Mouse (Mus musculus) limb, embryonic 15.5 days (tissue): ENCODE measurements at regions not wholly inside any gene's neighbourhood (a gene's known extent, or its start where the extent isn't known, plus 50 kb on each side); places are given as distances from the start of the nearest gene placed in this dataset.

Experiments
- ATAC-seq: fragments of 200-750 bp; cut with Nextera tagmentation; 2 replicates; pipeline ENCODE4 v1.8.0; 2017; ENCODE audit warnings: low read depth, moderate TSS enrichment; ENCODE audit not compliant: insufficient number of reproducible peaks, low FRiP score, low TSS enrichment
- H3K27ac ChIP-seq: fragments of 300-500 bp; sonication (generic); 2 replicates; pipeline ENCODE4 v1.5.1; 2015; ENCODE audit warnings: moderate library complexity, mild to moderate bottlenecking, inconsistent platforms
- H3K27me3 ChIP-seq: fragments of 300-500 bp; sonication (generic); 2 replicates; pipeline ENCODE4 v1.6.1; 2015; ENCODE audit warnings: inconsistent platforms
- H3K36me3 ChIP-seq: fragments of 300-500 bp; sonication (generic); 2 replicates; pipeline ENCODE4 v1.6.1; 2015; ENCODE audit warnings: inconsistent platforms
- H3K4me1 ChIP-seq: fragments of 300-500 bp; sonication (generic); 2 replicates; pipeline ENCODE4 v1.6.1; 2015; ENCODE audit warnings: inconsistent platforms
- H3K4me2 ChIP-seq: fragments of 300-500 bp; sonication (generic); 2 replicates; pipeline ENCODE4 v1.6.1; 2015; ENCODE audit warnings: mild to moderate bottlenecking, inconsistent platforms
- H3K4me3 ChIP-seq: fragments of 300-500 bp; sonication (generic); 2 replicates; pipeline ENCODE4 v1.5.1; 2015; ENCODE audit warnings: mild to moderate bottlenecking, inconsistent platforms
- H3K9ac ChIP-seq: fragments of 300-500 bp; sonication (generic); 2 replicates; pipeline ENCODE4 v1.6.1; 2015; ENCODE audit warnings: inconsistent platforms
- H3K9me3 ChIP-seq: fragments of 300-500 bp; sonication (generic); 2 replicates; pipeline ENCODE4 v1.6.1; 2016; ENCODE audit warnings: inconsistent platforms
- WGBS: fragments of 180-500 bp; shearing (Covaris S2); methylation state at CpG from one replicate; pipeline ENCODE4 v1.1.7; 2015; 5-methylcytosine and 5-hydroxymethylcytosine counted together

DNA sequence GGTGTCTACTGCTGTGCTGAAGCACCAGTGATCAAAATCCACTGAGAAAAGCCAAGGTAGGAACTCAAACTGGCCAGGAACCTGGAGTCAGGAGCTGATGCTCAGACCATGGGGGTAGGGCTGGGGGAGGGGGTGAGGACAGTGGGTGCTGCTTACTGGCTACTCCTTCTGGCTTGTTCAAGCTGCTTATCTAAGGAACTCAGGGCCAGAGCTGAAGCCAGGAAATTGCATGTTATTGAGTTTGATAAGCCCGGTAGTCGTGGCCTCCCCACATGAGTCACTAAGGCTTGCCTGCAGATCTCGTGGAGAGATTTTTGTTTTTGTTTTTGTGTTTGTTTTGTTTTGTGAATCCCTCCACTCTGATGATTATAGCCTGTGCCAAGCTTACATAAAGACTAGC lies 65.9 kb downstream of the Tmem215 start:
- Histone ChIP-seq H3K4me3 (no peak overlapping the region), H3K36me3 (no peaks in the 10 kb centered on the region), H3K9ac (no peak overlapping the region), H3K27me3 (no peaks in the 10 kb centered on the region), H3K4me2 (no peak overlapping the region), H3K27ac (no peak overlapping the region), H3K9me3 (no peaks in the 10 kb centered on the region), H3K4me1 (no peaks in the 10 kb centered on the region)
- 73% methylated on average over 3 of the region's 3 CpGs for WGBS
- no peak for ATAC-seq

DNA sequence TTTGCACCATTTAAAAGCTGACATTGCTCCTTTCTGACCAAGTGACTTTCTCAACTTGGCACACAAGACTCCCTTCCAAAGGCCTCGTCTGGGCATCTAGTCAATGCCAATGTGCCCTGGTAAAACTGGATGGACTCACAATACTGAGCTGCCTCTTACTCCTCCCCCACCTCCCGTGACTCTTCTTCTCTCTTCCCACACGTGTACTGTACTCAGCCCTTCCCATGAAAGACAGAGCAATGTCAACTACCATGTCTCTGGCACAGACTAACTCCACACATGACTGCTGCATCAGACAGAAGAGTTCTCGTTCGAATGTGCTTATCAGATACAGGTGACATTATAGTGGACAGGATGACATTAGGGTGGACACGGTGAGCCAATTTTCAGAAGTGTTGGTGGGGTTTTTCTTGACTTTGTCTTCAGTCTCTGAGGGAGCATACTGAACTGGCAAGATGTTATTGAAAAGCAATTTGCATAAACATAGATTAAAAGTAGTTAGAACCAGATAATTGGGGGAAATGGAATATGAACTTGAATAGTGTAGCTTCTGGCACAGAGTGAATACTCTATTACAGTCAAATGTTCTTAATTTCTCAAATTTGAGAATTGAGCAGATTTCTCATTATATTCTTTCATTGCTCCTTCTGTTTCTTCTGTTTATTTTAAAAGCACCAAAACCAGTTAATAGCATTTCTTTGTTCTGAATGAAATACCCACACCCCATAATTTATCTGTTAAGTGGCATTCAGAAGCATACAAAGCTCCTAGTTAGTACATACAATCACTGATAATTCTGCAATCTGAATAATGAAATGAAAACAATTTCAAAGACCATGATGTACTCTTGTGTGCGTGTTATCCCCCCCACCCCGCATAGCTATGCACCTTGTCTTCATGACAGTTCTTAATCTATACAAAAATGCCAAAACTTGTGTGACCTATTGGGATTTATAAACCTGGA lies 71.4 kb downstream of the Tmem215 start:
- ATAC-seq, result no peak
- H3K36me3 ChIP-seq, result no peaks in the 10 kb centered on the region
- 82% methylated on average over 8 of the region's 8 CpGs for whole genome bisulfite sequencing

DNA sequence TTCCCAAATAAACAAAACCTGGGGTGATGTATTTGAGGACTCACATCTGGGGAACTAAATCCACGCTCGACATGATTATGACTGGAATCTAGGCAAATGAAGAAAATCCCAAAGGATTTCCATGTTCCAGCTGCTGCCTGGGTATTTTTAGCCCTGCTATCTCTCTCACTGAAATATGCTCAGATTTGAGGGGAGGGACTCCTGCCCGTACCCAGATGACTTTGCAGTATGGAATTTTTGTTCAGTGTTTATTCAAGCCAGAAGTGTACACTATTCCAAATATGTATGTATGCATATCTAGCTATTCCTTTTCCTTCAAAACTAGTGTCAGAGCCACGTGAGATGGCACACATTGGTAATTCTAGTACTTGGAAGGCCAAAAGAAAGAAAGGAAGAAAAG lies 72.1 kb downstream of the Tmem215 start:
- Histone ChIP-seq H3K27ac (no peak overlapping the region), H3K4me3 (no peak overlapping the region), H3K9ac (no peak overlapping the region), H3K4me1 (no peaks in the 10 kb centered on the region), H3K4me2 (no peak overlapping the region), H3K9me3 (no peaks in the 10 kb centered on the region), H3K36me3 (no peaks in the 10 kb centered on the region), H3K27me3 (no peaks in the 10 kb centered on the region)
- WGBS, result 52% methylated on average over 4 of the region's 4 CpGs
- ATAC-seq, result no peak

More for the DNA sequence above, 71.4 kb downstream of the Tmem215 start:
- Histone ChIP-seq H3K27ac (no peak overlapping the region), H3K27me3 (no peaks in the 10 kb centered on the region), H3K4me3 (no peak overlapping the region), H3K9me3 (no peaks in the 10 kb centered on the region), H3K9ac (no peak overlapping the region), H3K4me2 (no peak overlapping the region), H3K4me1 (no peaks in the 10 kb centered on the region)

DNA sequence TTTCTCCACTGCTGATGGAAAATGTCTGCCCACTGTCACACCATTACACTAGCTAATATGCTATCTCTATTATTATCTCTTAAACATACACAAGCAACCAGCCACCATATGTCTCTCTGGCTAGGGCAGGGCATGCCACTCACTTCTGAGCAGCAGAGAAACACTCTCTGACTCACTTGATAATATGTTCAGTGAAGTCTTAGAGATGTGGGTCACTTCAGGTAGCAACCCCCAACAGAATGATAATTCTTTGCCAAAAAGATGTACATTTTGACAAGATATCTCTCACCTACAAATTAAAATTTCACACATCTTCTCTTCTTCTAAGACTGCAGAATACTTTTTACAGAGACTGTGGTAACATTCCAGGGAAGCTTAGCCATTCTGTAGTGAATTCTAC lies 72.8 kb downstream of the Tmem215 start:
- H3K36me3 ChIP-seq, result no peaks in the 10 kb centered on the region
- H3K9me3 ChIP-seq, result no peaks in the 10 kb centered on the region
- H3K27ac ChIP-seq, result no peak overlapping the region
- H3K4me3 ChIP-seq, result no peak overlapping the region
- H3K4me1 ChIP-seq, result no peaks in the 10 kb centered on the region
- H3K27me3 ChIP-seq, result no peaks in the 10 kb centered on the region
- no peak for ATAC-seq
- H3K4me2 ChIP-seq, result no peak overlapping the region
- no peak overlapping the region for H3K9ac ChIP-seq

DNA sequence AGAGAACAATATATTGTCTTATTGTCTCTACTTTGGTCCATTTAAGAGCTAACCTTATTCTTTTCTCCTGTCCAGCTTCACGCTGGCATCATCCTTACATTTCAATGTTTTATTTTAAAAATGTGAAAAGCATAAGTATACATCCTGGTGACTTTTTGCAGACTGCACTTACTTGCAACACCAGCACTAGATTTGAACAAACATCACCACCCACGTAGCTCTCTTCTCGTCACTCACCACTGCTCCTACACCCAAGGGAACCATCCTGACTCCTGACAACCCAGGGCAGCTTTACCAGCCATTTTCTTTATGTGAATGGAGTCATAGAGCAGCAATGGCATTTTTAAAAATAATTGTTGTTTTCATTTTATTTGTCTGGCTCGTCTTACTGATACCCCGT lies 73.7 kb downstream of the Tmem215 start:
- Histone ChIP-seq H3K4me2 (no peak overlapping the region), H3K4me1 (no peaks in the 10 kb centered on the region), H3K9ac (no peak overlapping the region), H3K4me3 (no peak overlapping the region), H3K9me3 (no peaks in the 10 kb centered on the region), H3K36me3 (no peaks in the 10 kb centered on the region), H3K27me3 (no peaks in the 10 kb centered on the region), H3K27ac (no peak overlapping the region)
- WGBS, result 78% methylated on average over 5 of the region's 5 CpGs
- ATAC-seq, result no peak

DNA sequence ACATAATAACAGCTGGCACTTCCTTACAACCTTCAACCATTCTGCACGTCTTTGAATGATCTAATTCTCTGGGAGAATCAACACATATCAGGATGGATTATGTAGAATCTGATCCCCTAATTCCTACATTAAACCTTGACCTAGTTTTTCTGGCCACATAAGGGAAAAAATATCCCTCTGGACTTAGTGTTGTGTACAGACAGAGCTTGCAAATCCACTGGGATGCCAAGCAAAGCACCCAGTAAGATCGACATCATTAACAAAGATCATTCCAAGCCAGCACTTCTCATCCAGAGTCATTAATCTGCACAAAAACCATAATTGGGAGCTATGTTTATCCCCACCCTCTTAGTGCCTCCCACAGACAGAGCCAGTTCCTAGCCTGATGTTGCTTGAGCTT lies 87.8 kb downstream of the Tmem215 start:
- Histone ChIP-seq H3K4me1 (no peaks in the 10 kb centered on the region), H3K27me3 (no peaks in the 10 kb centered on the region), H3K27ac (no peak overlapping the region), H3K36me3 (no peaks in the 10 kb centered on the region), H3K9ac (no peak overlapping the region), H3K4me3 (no peak overlapping the region), H3K9me3 (no peaks in the 10 kb centered on the region), H3K4me2 (no peak overlapping the region)
- ATAC-seq, result no peak
- WGBS, result 64% methylated on average over 2 of the region's 2 CpGs

DNA sequence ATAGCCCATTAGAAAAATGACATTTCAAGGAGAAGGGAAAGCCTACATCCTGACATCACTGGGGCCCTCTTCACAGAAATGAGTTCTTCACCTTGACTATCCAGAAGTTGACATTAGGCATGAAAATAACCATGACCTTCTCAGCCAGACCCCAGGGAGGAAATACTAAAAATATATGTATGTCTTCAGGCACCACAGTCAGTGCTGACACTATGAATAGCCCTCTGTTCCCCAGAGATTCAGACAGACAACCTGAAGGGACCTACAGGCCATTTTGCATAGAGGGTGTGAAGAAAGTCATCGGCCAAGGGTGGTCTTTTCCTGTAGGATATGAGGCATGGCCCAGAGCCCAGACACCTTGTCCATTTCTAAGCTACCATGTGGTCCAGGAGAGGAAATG lies 101.3 kb downstream of the Tmem215 start:
- no peaks in the 10 kb centered on the region for H3K36me3 ChIP-seq
- no peak overlapping the region for H3K4me3 ChIP-seq
- H3K9ac ChIP-seq, result no peak overlapping the region
- no peak overlapping the region for H3K27ac ChIP-seq
- ATAC-seq, result no peak
- no peak overlapping the region for H3K4me2 ChIP-seq
- no peaks in the 10 kb centered on the region for H3K27me3 ChIP-seq
- H3K4me1 ChIP-seq, result no peaks in the 10 kb centered on the region
- 77% methylated on average over 1 of the region's 1 CpGs for WGBS
- H3K9me3 ChIP-seq, result no peaks in the 10 kb centered on the region

DNA sequence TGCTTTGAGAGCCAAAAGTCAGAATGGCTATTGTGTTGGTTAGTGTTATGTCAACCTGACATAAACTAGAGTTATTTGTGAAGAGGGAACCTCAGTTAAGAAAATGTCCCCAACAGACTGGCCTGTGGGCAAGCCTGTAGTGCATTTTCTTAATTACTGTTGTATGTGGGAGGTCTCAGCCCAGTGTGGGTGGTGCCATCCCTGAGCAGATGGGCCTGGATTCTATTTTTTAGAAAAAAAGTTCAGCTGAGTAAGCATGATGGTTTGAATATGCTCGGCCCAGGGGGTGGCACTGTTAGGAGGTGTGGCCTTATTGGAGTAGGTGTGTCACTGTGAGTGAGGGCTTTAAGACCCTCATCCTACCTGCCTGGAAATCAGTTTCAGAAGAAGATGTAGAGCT lies 104.0 kb downstream of the Tmem215 start:
- Histone ChIP-seq H3K9me3 (no peaks in the 10 kb centered on the region), H3K27ac (no peak overlapping the region), H3K9ac (no peak overlapping the region), H3K4me3 (no peak overlapping the region), H3K36me3 (no peaks in the 10 kb centered on the region), H3K4me1 (no peaks in the 10 kb centered on the region), H3K4me2 (no peak overlapping the region), H3K27me3 (no peaks in the 10 kb centered on the region)
- no peak for ATAC-seq
- 65% methylated on average over 1 of the region's 1 CpGs for WGBS

DNA sequence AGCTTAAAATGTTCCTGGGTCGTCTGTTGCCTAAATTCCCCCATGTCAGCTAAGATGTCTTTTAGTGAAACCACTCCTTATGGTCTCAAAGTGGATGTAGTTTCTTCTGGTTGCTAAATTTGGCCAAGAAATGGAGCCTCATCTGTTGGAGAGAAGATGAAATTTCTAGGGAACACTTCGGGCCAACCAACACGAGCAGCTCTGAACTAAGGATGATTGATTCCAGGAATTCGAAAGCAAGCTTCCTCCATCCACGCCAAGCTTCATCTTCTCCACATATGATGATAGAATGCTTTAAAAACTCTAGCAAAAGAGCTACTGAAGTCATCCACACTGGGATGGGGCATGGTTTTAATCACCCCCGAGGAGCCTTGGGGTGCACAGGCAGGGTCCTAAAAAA lies 112.5 kb downstream of the Tmem215 start:
- H3K4me2 ChIP-seq, result no peak overlapping the region
- no peak overlapping the region for H3K4me3 ChIP-seq
- peaks cover 6% of the 10 kb centered on the region; the same call in 1 of the 2 replicates for H3K4me1 ChIP-seq
- H3K9ac ChIP-seq, result no peak overlapping the region
- H3K9me3 ChIP-seq, result no peaks in the 10 kb centered on the region
- no peak for ATAC-seq
- H3K27me3 ChIP-seq, result no peaks in the 10 kb centered on the region
- no peaks in the 10 kb centered on the region for H3K36me3 ChIP-seq
- H3K27ac ChIP-seq, result peak overlapping the region; percentile 57
- 52% methylated on average over 6 of the region's 6 CpGs for WGBS

DNA sequence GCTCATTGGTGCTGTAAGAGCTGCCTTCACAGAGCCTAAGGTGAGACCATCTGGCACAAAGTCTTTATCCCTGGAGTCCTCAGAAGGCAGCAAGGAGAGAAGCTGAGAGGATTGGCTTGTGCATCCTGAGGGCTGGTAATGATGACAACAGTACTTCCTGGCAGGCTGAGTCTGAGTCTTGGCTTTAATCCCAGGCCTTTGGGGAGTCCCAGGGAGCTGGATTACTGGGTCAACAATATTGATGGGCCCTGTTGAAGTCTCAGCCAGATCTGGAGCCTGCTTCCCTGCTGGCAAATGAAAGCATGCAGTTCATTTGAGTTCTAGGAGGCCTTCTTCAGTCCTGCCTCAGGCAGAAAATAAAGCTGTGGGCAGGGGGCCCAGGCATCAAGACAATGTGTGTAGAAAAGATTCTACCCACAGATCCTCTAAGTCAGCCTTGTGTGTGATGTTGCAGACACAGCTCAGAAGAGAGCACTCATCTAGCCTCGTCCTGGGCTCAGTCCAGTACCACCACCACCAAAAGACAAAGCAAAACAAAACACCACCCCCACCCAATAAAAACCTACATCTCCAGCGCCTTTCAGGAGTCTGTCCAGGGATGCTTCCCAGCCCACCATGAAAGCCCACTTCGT lies 113.1 kb downstream of the Tmem215 start:
- 60% methylated on average over 3 of the region's 3 CpGs for WGBS
- Histone ChIP-seq H3K27ac (peak overlapping the region; percentile 57), H3K36me3 (no peaks in the 10 kb centered on the region), H3K27me3 (no peaks in the 10 kb centered on the region), H3K4me3 (no peak overlapping the region), H3K4me1 (peaks cover 6% of the 10 kb centered on the region; the same call in 1 of the 2 replicates), H3K9me3 (no peaks in the 10 kb centered on the region), H3K4me2 (no peak overlapping the region), H3K9ac (no peak overlapping the region)
- peak; percentile 45; the same call in 1 of the 2 replicates for ATAC-seq

DNA sequence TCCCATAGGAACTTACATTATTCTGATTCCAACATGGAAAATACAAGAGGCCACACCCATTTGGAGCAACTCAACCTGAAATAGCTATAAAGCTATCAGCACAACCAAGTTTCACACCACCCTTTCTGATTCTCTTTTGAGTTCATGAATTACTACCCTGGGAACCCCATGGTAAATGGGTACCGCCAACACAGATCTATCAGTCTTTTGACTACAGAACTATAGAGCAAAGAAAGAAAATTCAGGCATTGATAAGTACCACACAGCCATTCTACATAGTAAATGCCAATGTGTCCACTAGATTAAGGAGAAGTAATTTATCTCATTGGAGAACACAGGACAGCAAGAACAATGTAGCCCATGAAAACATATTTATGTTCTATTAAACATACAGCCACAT lies 114.1 kb downstream of the Tmem215 start:
- Histone ChIP-seq H3K27me3 (no peaks in the 10 kb centered on the region), H3K9ac (no peak overlapping the region), H3K9me3 (no peaks in the 10 kb centered on the region), H3K4me1 (peaks cover 6% of the 10 kb centered on the region; the same call in 1 of the 2 replicates), H3K4me2 (no peak overlapping the region), H3K27ac (no peak overlapping the region), H3K36me3 (no peaks in the 10 kb centered on the region), H3K4me3 (no peak overlapping the region)
- ATAC-seq, result no peak
- 89% methylated on average over 1 of the region's 1 CpGs for WGBS

DNA sequence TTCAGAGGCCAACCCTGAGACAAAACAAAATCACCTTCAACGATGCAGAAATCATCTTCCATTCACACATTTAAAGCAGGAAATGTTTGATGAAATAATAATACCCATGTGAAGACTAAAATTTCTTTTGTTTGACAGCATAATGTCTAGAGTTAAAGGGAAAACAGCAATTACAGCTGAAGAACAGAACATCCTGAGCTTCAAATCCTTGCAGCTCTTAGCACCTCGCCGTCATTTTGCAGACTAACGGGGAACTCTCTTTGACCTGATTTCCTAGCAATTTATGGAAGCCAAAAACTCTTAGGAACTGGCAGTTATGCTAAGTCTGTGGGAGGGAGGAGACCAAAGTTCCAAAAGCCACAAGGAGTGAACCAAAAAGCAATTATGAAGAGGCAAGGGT lies 115.3 kb downstream of the Tmem215 start:
- no peaks in the 10 kb centered on the region for H3K36me3 ChIP-seq
- no peak overlapping the region for H3K4me3 ChIP-seq
- 57% methylated on average over 4 of the region's 4 CpGs for WGBS
- no peaks in the 10 kb centered on the region for H3K27me3 ChIP-seq
- no peak for ATAC-seq
- H3K4me1 ChIP-seq, result peaks cover 6% of the 10 kb centered on the region; the same call in 1 of the 2 replicates
- no peaks in the 10 kb centered on the region for H3K9me3 ChIP-seq
- H3K4me2 ChIP-seq, result no peak overlapping the region
- no peak overlapping the region for H3K9ac ChIP-seq
- H3K27ac ChIP-seq, result no peak overlapping the region
